Mouse (Mus musculus) G1E (cell line): Measurements from ENCODE around the gene Zan. TPM values are rescaled to one million over a fixed set of nuclear protein-coding genes. Genes with fewer than 3 reads are reported as not detected.

Source experiments
- ATAC-seq: 2 replicates; pipeline ENCODE4 v1.8.0; 2016; ENCODE audit warnings: mild to moderate bottlenecking; ENCODE audit not compliant: insufficient number of reproducible peaks, poor library complexity, low FRiP score, severe bottlenecking; ENCODE audit errors: extremely low read depth
- DNase-seq: peaks from one replicate; pipeline ENCODE4 v3.0.0; 2012; ENCODE audit warnings: low spot score
- H3K27me3 ChIP-seq: 2 replicates; pipeline ENCODE4 v1.6.1; 2012; ENCODE audit warnings: mild to moderate bottlenecking, low read length, inconsistent platforms; ENCODE audit not compliant: insufficient read depth
- H3K36me3 ChIP-seq: replicated peaks from 2 replicates; pipeline ENCODE3; 2012; ENCODE audit warnings: mild to moderate bottlenecking, inconsistent platforms
- H3K4me1 ChIP-seq: 2 replicates; pipeline ENCODE4 v1.6.1; 2012; ENCODE audit warnings: low read depth, low read length, inconsistent platforms, mixed read lengths; ENCODE audit not compliant: insufficient read depth
- H3K4me3 ChIP-seq: 2 replicates; pipeline ENCODE4 v1.5.1; 2012; ENCODE audit warnings: low read depth, mild to moderate bottlenecking, inconsistent platforms, low read length, moderate library complexity, mixed read lengths
- H3K9me3 ChIP-seq: replicated peaks from 2 replicates; pipeline ENCODE4 v1.6.1; 2012; ENCODE audit warnings: inconsistent platforms
- CTCF ChIP-seq: IDR thresholded peaks from 2 replicates; pipeline ENCODE4 v1.5.1; 2012; ENCODE audit warnings: low read depth, low read length, inconsistent platforms, mixed read lengths
- GATA1 ChIP-seq: IDR thresholded peaks from 2 replicates; pipeline ENCODE4 v1.6.1; 2012; ENCODE audit warnings: borderline replicate concordance, low read length, inconsistent platforms, mixed read lengths
- GATA2 ChIP-seq: IDR thresholded peaks from 2 replicates; pipeline ENCODE4 v1.6.1; 2012; ENCODE audit warnings: low read depth, low read length, inconsistent platforms, borderline replicate concordance
- POLR2AphosphoS5 ChIP-seq: IDR thresholded peaks from 2 replicates; pipeline ENCODE4 v1.6.1; 2012; ENCODE audit warnings: low read depth, low read length, inconsistent platforms; ENCODE audit not compliant: insufficient replicate concordance
- TAL1 ChIP-seq: conservative IDR thresholded peaks from 2 replicates; pipeline ENCODE4 v1.6.1; 2012; ENCODE audit warnings: low read depth, low read length, inconsistent platforms, mixed read lengths
- polyA plus RNA-seq: library from polyadenylated mRNA; stranded (reverse); fragments of >175 nt; gene quantifications from 2 replicates; pipeline ENCODE4 v1.2.3, GENCODE M21; 2012
- total RNA-seq, 2 experiments: library from RNA; stranded (forward) in 1 of 2; stranded (reverse) in 1 of 2; fragments of 200-1000 nt in 1 of 2; fragments of >200 nt in 1 of 2; fragmentation: Nextera tagmentation in 1 of 2; gene quantifications; 2 replicates each; pipeline ENCODE4 v1.2.3; 2014 to 2017

Zan gene
- total and polyA plus RNA-seq, 3 experiments = 0.02 to 0.22 TPM; not detected in 1

DNA sequence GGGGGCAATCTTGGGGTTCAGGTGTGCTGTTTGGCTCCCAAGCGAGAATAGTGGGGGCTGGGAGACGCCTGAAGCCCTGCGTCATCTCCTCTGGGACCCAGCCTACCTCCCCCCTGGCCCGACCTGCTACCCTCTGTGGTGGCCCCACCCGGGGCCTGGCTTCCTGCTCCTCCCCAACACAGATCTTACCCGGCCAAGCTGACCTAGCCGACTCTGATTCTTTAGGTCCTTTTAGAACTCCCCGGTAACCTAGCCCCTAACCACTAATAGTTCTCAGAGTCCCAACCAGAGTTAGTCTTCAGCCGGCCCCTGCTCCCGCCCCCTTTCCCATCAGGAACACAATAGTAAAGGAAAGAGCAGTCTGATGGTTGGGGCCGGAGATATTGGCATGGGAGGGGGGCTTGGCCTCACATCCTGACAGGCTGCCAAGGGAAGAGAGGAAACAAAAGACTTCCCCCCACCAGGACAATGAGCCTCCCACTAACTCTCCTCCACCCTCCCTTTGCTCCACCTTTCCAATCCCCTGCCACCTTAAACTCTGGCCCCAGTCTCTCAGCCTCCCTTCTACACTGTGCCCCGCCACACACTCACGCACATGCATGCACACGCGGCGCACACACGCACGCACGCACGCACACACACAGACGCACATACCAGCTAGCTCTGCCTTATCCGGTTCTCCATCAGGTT lies 137.4 kb downstream of the Zan start:
- Histone ChIP-seq H3K4me3 (no peak overlapping the region), H3K36me3 (no peaks in the 10 kb centered on the region), H3K4me1 (peaks cover 21% of the 10 kb centered on the region), H3K9me3 (no peaks in the 10 kb centered on the region), H3K27me3 (peaks cover 39% of the 10 kb centered on the region)
- TF ChIP-seq TAL1 (no peak), GATA1 (no peak), GATA2 (no peak), CTCF (no peak), POLR2AphosphoS5 (no peak)
- no peak for DNase-seq
- ATAC-seq = no peak

DNA sequence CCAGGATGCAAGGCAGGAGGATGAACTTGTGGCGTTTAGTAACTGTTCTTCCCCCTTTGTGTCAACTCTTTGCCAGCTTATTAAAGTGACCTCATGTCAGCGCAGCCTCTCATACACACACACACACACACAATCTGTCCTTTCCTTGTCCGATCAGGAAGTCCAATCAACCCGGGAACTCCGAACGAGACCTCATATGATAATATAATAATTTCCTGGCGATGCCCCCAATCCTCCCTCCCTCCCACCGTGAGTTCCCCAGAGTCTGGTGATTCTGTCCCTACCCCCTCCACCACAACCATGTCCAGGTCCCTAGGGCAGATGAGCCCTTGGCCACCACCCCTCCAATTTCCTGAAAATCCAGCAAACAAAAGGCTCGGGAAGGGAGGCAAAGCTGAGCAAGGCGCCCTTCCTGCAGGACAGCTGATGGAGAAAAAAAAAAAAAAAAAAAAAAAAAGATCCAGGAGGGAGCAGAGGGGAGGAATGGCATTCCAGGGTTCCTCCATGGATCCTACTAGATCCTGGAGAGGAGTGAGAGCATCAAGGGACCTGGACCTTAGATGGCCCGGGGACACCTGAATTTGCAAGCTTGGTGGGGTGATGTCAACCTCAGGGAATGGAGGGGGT lies 138.1 kb downstream of the Zan start:
- H3K4me1 ChIP-seq = peaks cover 27% of the 10 kb centered on the region
- peaks cover 45% of the 10 kb centered on the region for H3K27me3 ChIP-seq
- TF ChIP-seq TAL1 (no peak), GATA1 (no peak), GATA2 (no peak), CTCF (no peak), POLR2AphosphoS5 (no peak)
- no peaks in the 10 kb centered on the region for H3K36me3 ChIP-seq
- DNase-seq = no peak
- ATAC-seq = no peak
- H3K4me3 ChIP-seq = peak overlapping the region; percentile 47; the same call in 1 of the 2 replicates
- no peaks in the 10 kb centered on the region for H3K9me3 ChIP-seq

DNA sequence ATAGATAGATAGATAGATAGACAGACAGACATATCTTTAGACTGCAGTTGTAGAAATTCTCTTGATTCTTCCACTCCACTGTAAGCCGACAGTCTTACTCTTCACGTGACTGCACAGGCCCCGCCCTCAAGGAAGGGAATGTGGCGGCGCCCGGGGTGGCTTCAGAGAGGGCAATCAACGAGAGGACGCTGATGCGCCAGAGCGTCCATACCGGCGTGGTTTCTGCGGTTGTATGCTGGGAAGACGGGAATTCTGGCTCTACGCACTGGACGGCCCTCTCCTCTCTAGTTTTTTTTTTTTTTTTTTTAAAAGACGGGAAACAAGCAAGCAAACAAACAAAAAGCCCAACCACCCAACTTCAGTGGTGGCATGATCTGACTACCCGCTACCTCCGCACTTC lies 138.6 kb downstream of the Zan start:
- Histone ChIP-seq H3K4me1 (peaks cover 32% of the 10 kb centered on the region), H3K36me3 (no peaks in the 10 kb centered on the region), H3K27me3 (peaks cover 50% of the 10 kb centered on the region), H3K4me3 (peak overlapping the region; percentile 47; the same call in 1 of the 2 replicates), H3K9me3 (no peaks in the 10 kb centered on the region)
- no peak for ATAC-seq
- no peak for DNase-seq
- no peak for TF ChIP-seq GATA1
- TF ChIP-seq TAL1 = no peak
- TF ChIP-seq POLR2AphosphoS5 = no peak
- TF ChIP-seq CTCF = no peak
- no peak for TF ChIP-seq GATA2

DNA sequence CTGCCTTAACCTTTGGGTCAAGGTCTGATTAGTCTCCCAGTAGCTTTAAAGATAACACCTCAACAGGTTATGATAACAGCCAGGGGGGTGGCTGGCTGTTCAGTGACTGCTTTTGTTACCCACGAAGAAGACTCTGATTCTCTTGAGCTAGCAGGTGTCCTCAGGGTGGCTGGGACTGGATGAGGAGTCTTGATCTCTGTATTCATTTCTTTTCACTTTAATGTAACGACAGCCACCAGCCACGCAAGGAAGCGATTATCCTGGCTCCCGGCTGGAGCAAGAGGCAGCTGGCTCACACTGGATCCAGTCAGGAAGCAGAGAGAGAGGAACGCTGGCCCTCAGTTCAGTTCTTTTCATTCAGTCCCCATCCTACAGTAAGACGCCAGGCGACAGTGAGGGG lies 139.7 kb downstream of the Zan start:
- peaks cover 60% of the 10 kb centered on the region for H3K27me3 ChIP-seq
- H3K4me1 ChIP-seq = peaks cover 43% of the 10 kb centered on the region
- ATAC-seq (no peak), DNase-seq (no peak)
- H3K9me3 ChIP-seq = no peaks in the 10 kb centered on the region
- TF ChIP-seq GATA1 (no peak), CTCF (no peak), GATA2 (no peak), TAL1 (no peak), POLR2AphosphoS5 (no peak)
- H3K4me3 ChIP-seq = no peak overlapping the region
- no peaks in the 10 kb centered on the region for H3K36me3 ChIP-seq

DNA sequence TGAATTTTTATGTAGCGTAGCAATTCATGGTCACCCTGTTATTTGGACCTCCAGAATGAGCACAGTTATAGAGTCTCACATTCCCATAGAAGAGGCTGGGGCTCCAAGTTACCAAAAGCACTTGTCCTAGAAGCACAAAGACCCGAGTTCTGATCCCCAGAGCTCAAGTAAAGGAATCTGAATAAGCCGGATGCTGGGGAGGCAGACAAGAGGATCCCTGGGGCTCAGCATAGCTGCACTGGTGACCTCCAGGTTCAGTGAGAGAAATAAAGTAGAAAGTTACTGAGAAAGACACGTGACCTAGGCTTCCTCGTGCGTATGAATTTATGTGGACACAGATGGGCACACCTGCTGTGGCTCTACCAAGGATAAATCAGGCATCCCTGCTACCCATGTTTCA lies 141.8 kb downstream of the Zan start:
- H3K36me3 ChIP-seq = no peaks in the 10 kb centered on the region
- TF ChIP-seq TAL1 = no peak
- no peak for TF ChIP-seq GATA2
- TF ChIP-seq GATA1 = no peak
- TF ChIP-seq CTCF = no peak
- no peak for TF ChIP-seq POLR2AphosphoS5

DNA sequence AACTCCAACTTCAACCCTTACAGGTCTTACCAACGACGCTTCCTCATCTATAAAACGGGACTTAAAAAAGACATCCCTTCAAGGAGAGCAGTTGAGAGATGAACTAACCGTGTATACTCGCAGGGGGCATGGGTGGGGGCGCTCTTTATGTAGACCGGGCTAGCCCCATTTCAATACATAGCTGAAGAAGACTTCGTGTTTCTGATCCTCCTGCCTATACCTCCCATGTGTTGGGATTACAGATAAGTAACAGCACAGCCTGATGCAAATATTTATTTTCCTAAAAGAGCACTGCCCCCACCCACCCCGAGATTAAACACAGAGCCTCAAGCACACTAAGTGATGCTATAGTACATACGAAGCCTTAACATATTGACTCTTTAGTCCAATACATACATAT lies 142.5 kb downstream of the Zan start:
- no peak for DNase-seq
- H3K4me1 ChIP-seq = peaks cover 40% of the 10 kb centered on the region
- H3K4me3 ChIP-seq = no peak overlapping the region
- no peak for ATAC-seq
- H3K9me3 ChIP-seq = no peaks in the 10 kb centered on the region
- no peaks in the 10 kb centered on the region for H3K36me3 ChIP-seq
- H3K27me3 ChIP-seq = peaks cover 64% of the 10 kb centered on the region
- TF ChIP-seq TAL1 (no peak), POLR2AphosphoS5 (no peak), GATA1 (no peak), CTCF (no peak), GATA2 (no peak)

More for the DNA sequence above, 141.8 kb downstream of the Zan start:
- ATAC-seq = no peak
- peaks cover 46% of the 10 kb centered on the region for H3K4me1 ChIP-seq
- peaks cover 67% of the 10 kb centered on the region for H3K27me3 ChIP-seq
- H3K9me3 ChIP-seq = no peaks in the 10 kb centered on the region
- no peak for DNase-seq
- H3K4me3 ChIP-seq = no peak overlapping the region
